Mouse (Mus musculus): Measurements from ENCODE around the gene Sele. TPM values are rescaled to one million over a fixed set of nuclear protein-coding genes. Genes with fewer than 3 reads are reported as not detected.

Sele gene
- 0.39 and 0.41 TPM in 2 replicates for polyA plus RNA-seq (2012; rRNA removed)

GRCm38 (mm10) chr1:164047934-164048333 lies at the start of gene Sele:
Sele (plus strand) TSS chr1:164048234.

GRCm38 (mm10) chr1:164061925-164062324 lies 13.9 kb downstream of the Sele start, which contains the start of gene Sell:
Sell (plus strand) TSS chr1:164061982.

Other genes with a start within 250 kb of the Sele start
- gene Scyl3, start 119.1 kb upstream of the Sele start, polyA plus RNA-seq (2012; rRNA removed), result 7.0 and 7.8 TPM in 2 replicates
- 1.8 and 3.6 TPM in 2 replicates for gene BC055324, start 53.4 kb upstream of the Sele start, polyA plus RNA-seq (2012; rRNA removed)
- 0.18 and 0.26 TPM in 2 replicates for gene Mettl18, start 53.3 kb upstream of the Sele start, polyA plus RNA-seq (2012; rRNA removed)
- 0.30 and 0.38 TPM in 2 replicates for gene Sell, start 13.7 kb downstream of the Sele start, polyA plus RNA-seq (2012; rRNA removed)
- gene Selp, start 67.0 kb downstream of the Sele start, polyA plus RNA-seq (2012; rRNA removed), result 5.6 and 6.8 TPM in 2 replicates
- gene F5, start 103.6 kb downstream of the Sele start, polyA plus RNA-seq (2012; rRNA removed), result 0.50 and 0.52 TPM in 2 replicates
- gene Slc19a2, start 200.8 kb downstream of the Sele start, polyA plus RNA-seq (2012; rRNA removed), result 17.7 and 21.9 TPM in 2 replicates
- 3.2 and 4.0 TPM in 2 replicates for gene Ccdc181, start 227.4 kb downstream of the Sele start, polyA plus RNA-seq (2012; rRNA removed)

Data from ovary, adult 2 months (tissue).